Mouse (Mus musculus) cerebellum, adult 9-11 months (tissue): Measurements from ENCODE around the gene Pmel.

Source experiments
- DNase-seq: peaks from one replicate; pipeline ENCODE4 v3.0.0; 2022

Gene Pmel

GRCm38 (mm10) chr10:128748252-128748864 is 44.4 kb downstream of the Pmel start:
- DNase-seq, result peak; percentile 86
